Mouse (Mus musculus): ENCODE measurements around the gene Cldn18. TPM values are rescaled to one million over a fixed set of nuclear protein-coding genes. Genes with fewer than 3 reads are reported as not detected.

Cldn18 gene
- total RNA-seq, 2 experiments from 2014 or later, result not detected

GRCm38 (mm10) chr9:99685061-99685521, 32.0 kb downstream of the Cldn18 start:
- no peak for DNase-seq

GRCm38 (mm10) chr9:99681980-99682570, 35.0 kb downstream of the Cldn18 start:
- no peak for DNase-seq

GRCm38 (mm10) chr9:99675714-99676113, 41.4 kb downstream of the Cldn18 start:
- no peak for DNase-seq

GRCm38 (mm10) chr9:99671603-99672002, 45.5 kb downstream of the Cldn18 start:
- DNase-seq, result peak; percentile 19

- peak; percentile 66 for DNase-seq
Observed at GRCm38 (mm10) chr9:99667596-99667995, 49.5 kb downstream of the Cldn18 start.

GRCm38 (mm10) chr9:99662887-99663286, 54.2 kb downstream of the Cldn18 start:
- no peak for DNase-seq

- DNase-seq, result peak; percentile 82
Observed at GRCm38 (mm10) chr9:99662406-99662805, 54.7 kb downstream of the Cldn18 start.

- peak; percentile 50 for DNase-seq
Observed at GRCm38 (mm10) chr9:99661606-99662166, 55.4 kb downstream of the Cldn18 start.

- no peak for DNase-seq
Observed at GRCm38 (mm10) chr9:99660756-99661155, 56.3 kb downstream of the Cldn18 start.

GRCm38 (mm10) chr9:99646102-99646501, 71.0 kb downstream of the Cldn18 start:
- no peak for DNase-seq

GRCm38 (mm10) chr9:99645416-99645815, 71.7 kb downstream of the Cldn18 start:
- DNase-seq, result no peak

GRCm38 (mm10) chr9:99639957-99640356, 77.1 kb downstream of the Cldn18 start:
- DNase-seq, result no peak

Other genes starting within 250 kb of the Cldn18 start
- 10 to 100 TPM; 18.7 to 26.4 TPM for gene Armc8, start 148.4 kb downstream of the Cldn18 start, total RNA-seq (2021)
- 10 to 100 TPM; 15.8 to 16.7 TPM for gene Dbr1, start 141.5 kb downstream of the Cldn18 start, total RNA-seq (2021)
- gene A4gnt, start 104.8 kb downstream of the Cldn18 start, total RNA-seq (2021), result not detected
- 1 to 10 TPM; 5.2 to 7.1 TPM for gene Dzip1l, start 87.8 kb downstream of the Cldn18 start, total RNA-seq (2021)
- gene Sox14, start 158.9 kb upstream of the Cldn18 start, total RNA-seq (2021), result not detected

Measured in adrenal gland, postnatal 10 days (tissue).